In genomic region chr19:59492258-59492657, GRCm38 (mm10) we compare ENCODE assay signal across 31 mouse cellular contexts. TPM values are rescaled to one million over a fixed set of nuclear protein-coding genes. Genes with fewer than 3 reads are reported as not detected.
A peak's percentile ranks its signal among the peaks of the same experiment; 100 is the strongest.
DNase-seq lines count a peak whose midpoint lies in the region; ATAC-seq and TF ChIP-seq lines count a peak whose summit lies in the region.
"Had no signal": no experiment of that assay in that cellular context is flagged by ENCODE, and none has a peak within 500 bp of the region (broad histone marks: within the 10 kb centered on the region; RNA-seq: fewer than 3 reads in every experiment).

No protein-coding gene starts in this region.

- no peak overlapping the region for H3K27ac ChIP-seq in forebrain, postnatal 0 days (ENCODE audit: low read depth, low read length)
- H3K27ac ChIP-seq in forebrain, embryonic 10.5 days, result no peak overlapping the region
- H3K27ac ChIP-seq in intestine, embryonic 14.5 days (ENCODE audit: low read depth), result no peak overlapping the region
- no peak overlapping the region for H3K27ac ChIP-seq in intestine, embryonic 15.5 days
- H3K27ac ChIP-seq: embryonic facial prominence, embryonic 10.5 days; embryonic facial prominence, embryonic 13.5 days; heart, adult 2 months; heart, embryonic 10.5 days; heart, embryonic 13.5 days; hindbrain, embryonic 12.5 days; hindbrain, embryonic 15.5 days had no signal

- peak; percentile 90 for ATAC-seq in forebrain, postnatal 0 days
- ATAC-seq in intestine, embryonic 14.5 days (replicated peaks; ENCODE audit: low FRiP score, low TSS enrichment, low read depth), result no peak
- no peak for ATAC-seq in intestine, embryonic 15.5 days
- ATAC-seq: forebrain, embryonic 14.5 days; intestine, embryonic 16.5 days; Patski had no signal

- no peaks in the 10 kb centered on the region for H3K9me3 ChIP-seq in forebrain, postnatal 0 days (ENCODE audit: low read length)
- H3K9me3 ChIP-seq in forebrain, embryonic 10.5 days, result no peaks in the 10 kb centered on the region
- H3K9me3 ChIP-seq in intestine, embryonic 14.5 days (ENCODE audit: control insufficient read depth, low read length), result no peaks in the 10 kb centered on the region
- H3K9me3 ChIP-seq in intestine, embryonic 15.5 days, result no peaks in the 10 kb centered on the region
- H3K9me3 ChIP-seq: embryonic facial prominence, embryonic 10.5 days; embryonic facial prominence, embryonic 13.5 days; heart, embryonic 10.5 days; heart, embryonic 13.5 days; hindbrain, embryonic 12.5 days; hindbrain, embryonic 15.5 days had no signal

- H3K4me2 ChIP-seq in forebrain, postnatal 0 days (ENCODE audit: low read depth), result no peak overlapping the region
- H3K4me2 ChIP-seq in intestine, embryonic 14.5 days (ENCODE audit: low read length), result no peak overlapping the region
- no peak overlapping the region for H3K4me2 ChIP-seq in intestine, embryonic 15.5 days (replicated peaks)
- H3K4me2 ChIP-seq: embryonic facial prominence, embryonic 13.5 days; heart, embryonic 13.5 days; hindbrain, embryonic 12.5 days; hindbrain, embryonic 15.5 days had no signal

- H3K9ac ChIP-seq in forebrain, postnatal 0 days, result no peak overlapping the region
- no peak overlapping the region for H3K9ac ChIP-seq in intestine, embryonic 14.5 days (ENCODE audit: low read length)
- H3K9ac ChIP-seq in intestine, embryonic 15.5 days, result no peak overlapping the region
- H3K9ac ChIP-seq: embryonic facial prominence, embryonic 13.5 days; heart, embryonic 13.5 days; hindbrain, embryonic 12.5 days; hindbrain, embryonic 15.5 days had no signal

- TF ChIP-seq CTCF in forebrain, postnatal 0 days (IDR thresholded peaks at IDR 0.05; ENCODE audit: low read depth), result no peak

- DNase-seq in embryo, embryonic 10 days (ENCODE audit: low spot score), result peak; percentile 41
- no peak for DNase-seq in embryo, embryonic 11 days
- DNase-seq in forebrain, postnatal 0 days, result no peak
- no peak for DNase-seq in forebrain, embryonic 10.5 days (ENCODE audit: extremely low spot score, low spot score)
- peak; percentile 13 for DNase-seq in intestine, embryonic 14.5 days (ENCODE audit: low spot score)
- peak; percentile 20 for DNase-seq in layer of hippocampus, adult 9-11 months
- DNase-seq in layer of hippocampus, postnatal 10 days (ENCODE audit: low spot score in 2 of 2), result no peak
- DNase-seq: adrenal gland, postnatal 10 days; adrenal gland, postnatal 36 days; cerebellum, adult 11 months; cerebellum, adult 2 months; cerebellum, adult 9-11 months; cerebellum, postnatal 25 days; gastrocnemius, postnatal 25 days; heart, adult 2 months; heart, postnatal 14 days; kidney, adult 18-20 months had no signal

- no peaks in the 10 kb centered on the region for H3K36me3 ChIP-seq in forebrain, postnatal 0 days (ENCODE audit: insufficient read depth)
- H3K36me3 ChIP-seq in forebrain, embryonic 10.5 days (replicated peaks), result no peaks in the 10 kb centered on the region
- no peaks in the 10 kb centered on the region for H3K36me3 ChIP-seq in intestine, embryonic 14.5 days (ENCODE audit: control insufficient read depth, insufficient read depth, low read length)
- no peaks in the 10 kb centered on the region for H3K36me3 ChIP-seq in intestine, embryonic 15.5 days
- H3K36me3 ChIP-seq: embryonic facial prominence, embryonic 10.5 days; embryonic facial prominence, embryonic 13.5 days; heart, embryonic 10.5 days; heart, embryonic 13.5 days; hindbrain, embryonic 12.5 days; hindbrain, embryonic 15.5 days had no signal

- no peaks in the 10 kb centered on the region for H3K27me3 ChIP-seq in forebrain, postnatal 0 days (ENCODE audit: insufficient read depth, low read length)
- no peaks in the 10 kb centered on the region for H3K27me3 ChIP-seq in forebrain, embryonic 10.5 days (ENCODE audit: poor library complexity, severe bottlenecking)
- H3K27me3 ChIP-seq in intestine, embryonic 14.5 days (replicated peaks; ENCODE audit: control insufficient read depth, insufficient read depth, low read length), result no peaks in the 10 kb centered on the region
- H3K27me3 ChIP-seq in intestine, embryonic 15.5 days (replicated peaks), result no peaks in the 10 kb centered on the region
- H3K27me3 ChIP-seq: embryonic facial prominence, embryonic 13.5 days; heart, embryonic 13.5 days; hindbrain, embryonic 12.5 days; hindbrain, embryonic 15.5 days; Patski had no signal

- no peak overlapping the region for H3K4me3 ChIP-seq in forebrain, postnatal 0 days (ENCODE audit: low read depth, low read length)
- no peak overlapping the region for H3K4me3 ChIP-seq in forebrain, embryonic 10.5 days
- no peak overlapping the region for H3K4me3 ChIP-seq in intestine, embryonic 14.5 days (ENCODE audit: low read depth, low read length)
- H3K4me3 ChIP-seq in intestine, embryonic 15.5 days (replicated peaks), result no peak overlapping the region
- H3K4me3 ChIP-seq: embryonic facial prominence, embryonic 10.5 days; embryonic facial prominence, embryonic 13.5 days; erythroblast, embryonic 14.5 days; heart, adult 2 months; heart, embryonic 10.5 days; heart, embryonic 13.5 days; hindbrain, embryonic 12.5 days; hindbrain, embryonic 15.5 days had no signal

- WGBS in forebrain, postnatal 0 days, result 76% methylated on average over 1 of the region's 1 CpGs
- WGBS in forebrain, embryonic 10.5 days, result 96% methylated on average over 1 of the region's 1 CpGs
- 83% methylated on average over 1 of the region's 1 CpGs for WGBS in intestine, embryonic 14.5 days
- WGBS in intestine, embryonic 15.5 days, result 90% methylated on average over 1 of the region's 1 CpGs

- no peaks in the 10 kb centered on the region for H3K4me1 ChIP-seq in forebrain, postnatal 0 days (ENCODE audit: insufficient read depth)
- peaks cover 12% of the 10 kb centered on the region for H3K4me1 ChIP-seq in forebrain, embryonic 10.5 days
- H3K4me1 ChIP-seq in intestine, embryonic 14.5 days (replicated peaks; ENCODE audit: control insufficient read depth, insufficient read depth, low read length), result no peaks in the 10 kb centered on the region
- no peaks in the 10 kb centered on the region for H3K4me1 ChIP-seq in intestine, embryonic 15.5 days (replicated peaks)
- H3K4me1 ChIP-seq: heart, embryonic 10.5 days; heart, embryonic 13.5 days; hindbrain, embryonic 15.5 days had no signal

RNA-seq across cellular contexts. Expression of gene Emx2, which starts 34.1 kb away (rescaled TPM):
- 3.2 and 6.0 TPM in 2 replicates for total RNA-seq in forebrain, postnatal 0 days (2014; rRNA removed)
- polyA plus RNA-seq in forebrain, postnatal 0 days (2015; fragmentation: Nextera tagmentation; extraction: Ambion mirVana), result 4.7 and 11.2 TPM in 2 replicates
- 44.1 and 48.1 TPM in 2 replicates for polyA plus RNA-seq in forebrain, embryonic 10.5 days (2016; fragmentation: Nextera tagmentation; extraction: Ambion mirVana)
- polyA plus RNA-seq in intestine, embryonic 14.5 days (2014; fragmentation: Nextera tagmentation; extraction: Ambion mirVana), result not detected in 2 replicates
- 0.10 and 0.43 TPM in 2 replicates for polyA plus RNA-seq in intestine, embryonic 15.5 days (2015; fragmentation: Nextera tagmentation; extraction: Ambion mirVana)
- 10 to 100 TPM; 18.6 to 24.2 TPM for total RNA-seq in layer of hippocampus, postnatal 10 days (2021)
- total RNA-seq: common myeloid progenitor, adult 5-6 weeks; heart, adult 2 months; heart, postnatal 14 days; hematopoietic stem cell, adult 5-6 weeks had no signal
- polyA plus RNA-seq: erythroblast, embryonic 14.5 days; heart, adult 2 months; heart, embryonic 13.5 days; heart, embryonic 16.5 days; intestine, embryonic 16.5 days had no signal

Comparison
In these comparisons a context has a peak if more than half of its experiments do, and no peak if none do; other contexts are left out.
1. DNase-seq: peak in embryo, embryonic 10 days (single experiment), intestine, embryonic 14.5 days (single experiment) and layer of hippocampus, adult 9-11 months (single experiment); none in embryo, embryonic 11 days (single experiment), forebrain, postnatal 0 days (single experiment), forebrain, embryonic 10.5 days (single experiment) and layer of hippocampus, postnatal 10 days (0 of 2).